Mouse (Mus musculus) gonadal fat pad, adult 2 months (tissue): ENCODE measurements at regions not wholly inside any gene's neighbourhood (a gene's known extent, or its start where the extent isn't known, plus 50 kb on each side); places are given as distances from the start of the nearest gene placed in this dataset.

ENCODE experiments used
- DNase-seq: peaks from one replicate; pipeline ENCODE4 v3.0.0-alpha.2; 2012; ENCODE audit warnings: low read depth

- no peak for DNase-seq
Measured at GRCm38 (mm10) chr12:70589315-70589742, 136.4 kb downstream of the Tmx1 start.

DNA sequence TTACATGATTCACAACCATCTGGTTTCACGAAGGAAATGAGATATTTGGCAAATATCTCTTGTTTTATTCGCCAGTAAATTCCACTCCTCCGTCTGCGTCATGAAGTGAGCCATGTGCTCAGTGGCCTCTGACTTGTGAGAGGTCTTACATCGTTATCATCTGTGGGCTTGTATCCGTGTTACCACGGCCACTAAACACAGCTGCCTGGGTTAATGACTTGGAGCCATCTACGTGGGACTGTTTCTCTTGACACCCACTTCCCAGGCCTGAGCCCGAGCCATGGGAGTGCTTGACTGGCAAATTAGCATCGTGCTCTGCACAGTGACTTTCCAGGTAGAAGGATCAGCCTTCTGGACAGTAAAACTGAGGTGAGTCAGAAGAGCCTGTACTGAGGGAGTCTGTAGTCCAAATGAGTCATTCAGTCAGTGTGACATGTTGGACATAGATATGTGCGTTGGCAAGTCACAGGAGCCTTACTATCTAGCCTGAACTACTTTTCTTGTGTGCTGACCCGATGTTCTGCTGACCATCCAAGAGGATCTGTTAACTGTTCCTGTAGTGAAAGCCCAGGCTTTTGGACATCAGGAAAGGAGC, 137.7 kb downstream of the Tmx1 start:
- no peak for DNase-seq

DNA sequence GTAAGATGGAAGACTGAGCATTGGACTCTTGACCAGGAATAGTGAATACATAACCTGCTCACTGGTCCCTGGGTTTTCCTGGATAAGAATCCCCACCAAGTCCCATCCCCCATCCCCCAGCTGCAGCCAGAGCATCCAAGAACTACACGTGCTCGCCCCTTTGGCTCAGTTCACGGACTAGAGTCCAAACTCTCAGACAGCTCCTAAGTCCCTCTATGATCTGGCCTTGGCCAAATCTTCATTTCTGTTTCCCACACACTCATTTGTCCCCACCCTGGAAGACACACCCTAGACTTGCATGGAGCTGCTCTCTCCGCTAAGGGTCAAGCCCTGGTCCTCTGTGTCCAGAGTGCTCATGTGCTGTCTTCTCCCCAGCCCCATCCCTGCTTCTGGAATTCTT, 139.9 kb downstream of the Tmx1 start:
- no peak for DNase-seq

GRCm38 (mm10) chr12:70598211-70598701, 145.4 kb downstream of the Tmx1 start:
- DNase-seq: no peak

GRCm38 (mm10) chr12:70599731-70600130, 146.8 kb downstream of the Tmx1 start:
- no peak for DNase-seq

DNA sequence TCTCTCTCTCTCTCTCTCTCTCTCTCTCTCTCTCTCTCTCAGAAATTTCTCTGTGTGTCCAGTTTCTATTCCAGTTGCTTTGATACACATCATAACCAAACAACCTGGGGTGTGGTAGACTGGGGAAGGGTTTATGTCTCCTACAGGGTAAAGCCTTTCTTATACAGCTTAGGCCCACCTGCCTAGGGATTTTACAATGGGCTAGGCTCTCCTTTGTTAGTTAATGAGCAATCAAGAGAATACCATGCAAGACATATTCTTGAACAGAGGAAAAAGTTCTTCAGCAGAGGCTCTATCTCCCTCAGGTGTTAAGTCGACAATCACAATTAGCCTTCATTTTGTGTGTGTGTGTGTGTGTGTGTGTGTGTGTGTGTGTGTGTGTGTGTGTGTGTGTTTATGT, 151.0 kb downstream of the Tmx1 start:
- DNase-seq: no peak

GRCm38 (mm10) chr12:70608672-70609071, 155.8 kb downstream of the Tmx1 start:
- no peak for DNase-seq

GRCm38 (mm10) chr12:70609116-70609871, 156.4 kb downstream of the Tmx1 start:
- no peak for DNase-seq

- DNase-seq: no peak
Measured at GRCm38 (mm10) chr12:70611891-70612290, 159.0 kb downstream of the Tmx1 start.

GRCm38 (mm10) chr12:70613244-70613643, 160.3 kb downstream of the Tmx1 start:
- no peak for DNase-seq

DNA sequence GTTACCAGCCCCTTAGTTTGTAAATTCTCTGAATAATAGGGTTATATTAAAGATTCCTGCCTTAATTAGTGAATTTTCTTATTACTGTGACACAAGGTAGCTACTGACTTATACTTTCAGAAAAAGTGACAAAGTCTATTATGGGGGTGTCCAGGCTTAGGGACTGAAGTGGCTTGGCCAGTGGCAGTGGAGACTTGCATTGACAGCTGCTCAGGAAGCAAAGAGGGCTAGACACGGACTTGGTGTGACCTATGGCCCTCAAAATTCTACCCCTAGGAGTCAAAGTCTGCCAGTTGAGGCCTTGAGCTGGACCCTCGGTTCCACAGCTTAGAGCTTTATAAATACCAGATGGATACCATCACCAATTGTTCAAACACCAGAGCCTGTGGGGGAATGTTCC, 161.2 kb downstream of the Tmx1 start:
- DNase-seq: no peak

GRCm38 (mm10) chr12:70614686-70615085, 161.8 kb downstream of the Tmx1 start:
- no peak for DNase-seq

DNA sequence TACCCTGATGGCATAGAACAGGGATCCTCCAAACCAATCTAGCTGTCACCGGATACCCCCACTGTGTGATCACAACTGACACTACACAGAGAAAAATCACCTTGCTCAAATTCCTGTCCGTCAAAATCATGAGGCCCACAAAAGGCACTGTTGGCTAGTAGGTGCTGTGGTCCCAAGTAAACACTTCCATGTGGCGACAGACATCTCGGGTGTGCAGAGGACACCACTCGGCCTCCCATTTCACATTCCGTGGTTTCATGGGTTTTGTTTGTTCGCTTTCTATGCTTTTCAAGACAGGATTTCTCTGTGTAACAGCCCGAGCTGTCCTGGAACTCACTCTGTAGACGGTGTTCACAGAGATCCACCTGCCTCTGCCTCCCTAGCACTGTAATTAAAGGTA, 162.2 kb downstream of the Tmx1 start:
- DNase-seq: no peak

- DNase-seq: no peak
Measured at GRCm38 (mm10) chr12:70616049-70616448, 163.2 kb downstream of the Tmx1 start.

GRCm38 (mm10) chr12:70616487-70616886, 163.6 kb downstream of the Tmx1 start:
- no peak for DNase-seq

DNA sequence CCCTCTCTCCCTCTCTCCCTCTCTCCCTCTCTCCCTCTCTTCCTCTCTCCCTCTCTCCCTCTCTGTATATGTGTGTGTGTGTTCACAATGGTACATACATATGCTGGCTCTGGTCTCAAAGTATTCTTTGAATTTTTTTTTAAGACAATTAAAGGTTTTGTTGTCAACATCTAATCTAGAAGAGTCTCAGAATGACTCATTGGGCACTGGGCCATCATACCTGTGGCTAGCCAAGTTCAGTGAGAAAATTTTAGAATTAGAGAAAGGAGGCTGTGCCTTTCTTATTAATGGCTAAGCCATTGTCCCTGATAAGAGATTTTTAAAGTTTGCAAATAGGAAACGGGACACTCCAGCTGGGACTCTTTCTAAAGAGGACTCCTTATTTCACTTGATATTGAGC, 164.1 kb downstream of the Tmx1 start:
- no peak for DNase-seq

GRCm38 (mm10) chr12:70617979-70618378, 165.1 kb downstream of the Tmx1 start:
- no peak for DNase-seq

GRCm38 (mm10) chr12:70619436-70619835, 166.5 kb downstream of the Tmx1 start:
- DNase-seq: no peak

DNA sequence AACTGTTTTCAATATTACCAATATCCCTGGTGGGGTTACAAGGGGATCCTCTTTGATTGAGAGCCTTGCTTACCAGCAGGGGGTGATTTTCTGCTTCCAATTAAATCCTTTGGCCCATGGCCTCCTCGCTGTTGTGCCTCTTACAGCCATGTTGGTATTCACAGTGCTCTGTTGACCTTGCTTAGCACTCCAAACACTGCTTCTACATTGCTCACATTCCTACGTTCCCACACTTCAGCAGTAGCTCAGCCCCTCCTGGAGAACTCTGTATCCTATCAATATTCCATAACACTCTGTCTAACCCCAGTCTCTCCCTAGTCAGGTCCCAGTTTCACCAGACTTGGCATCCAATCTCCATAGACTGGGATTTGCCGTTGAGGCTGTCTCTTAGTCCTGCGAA, 169.1 kb downstream of the Tmx1 start:
- DNase-seq: no peak

- no peak for DNase-seq
Measured at GRCm38 (mm10) chr12:70624298-70624980, 171.5 kb downstream of the Tmx1 start.

- no peak for DNase-seq
Measured at GRCm38 (mm10) chr12:70627638-70628037, 174.7 kb downstream of the Tmx1 start.

DNA sequence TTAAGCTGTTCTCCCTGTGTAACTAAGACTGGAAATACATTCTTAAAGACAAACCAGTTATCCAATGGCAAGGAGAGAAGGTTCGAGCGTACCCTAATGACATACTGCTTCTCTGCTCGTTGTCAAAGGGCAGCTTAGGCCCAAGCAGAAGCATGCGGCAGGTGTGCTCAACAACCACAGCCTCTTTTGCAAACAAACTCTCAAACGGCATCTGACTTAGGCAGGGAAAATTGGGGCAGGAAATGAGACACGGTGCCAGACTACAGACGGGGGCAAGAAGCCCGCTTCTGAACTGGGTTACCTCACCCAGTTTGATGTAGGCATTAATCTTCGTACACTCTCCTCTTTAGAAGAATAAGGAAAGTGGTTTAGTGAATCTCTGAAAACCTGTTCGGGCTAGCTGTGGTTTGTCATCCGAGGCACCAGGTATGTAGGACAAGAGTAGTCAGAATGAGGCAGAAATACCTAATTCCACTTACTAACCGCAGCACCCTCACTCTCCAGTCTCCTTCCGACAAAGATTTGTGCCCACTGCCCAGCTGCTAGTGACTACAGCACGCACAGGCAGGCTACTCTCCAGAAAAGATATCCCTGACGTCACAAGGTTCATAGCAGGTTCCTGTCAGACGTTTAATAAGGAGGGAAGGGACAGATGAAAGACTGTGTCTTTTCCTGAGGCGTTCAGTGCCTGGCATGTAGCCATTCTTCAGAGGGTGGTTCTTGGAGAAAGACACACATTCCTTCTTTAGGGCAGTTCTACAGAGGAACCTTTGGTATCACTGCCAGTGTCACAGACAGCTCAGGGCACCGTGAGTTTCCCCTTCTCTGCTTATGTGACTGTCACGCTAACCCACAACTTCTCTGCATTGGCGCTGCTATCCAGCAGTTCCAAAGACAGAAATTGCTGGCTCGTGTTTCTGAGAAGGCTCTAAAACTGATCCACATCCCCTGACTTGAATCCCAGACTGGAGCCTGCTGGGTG, 175.8 kb downstream of the Tmx1 start:
- no peak for DNase-seq
